In the genomic region with DNA sequence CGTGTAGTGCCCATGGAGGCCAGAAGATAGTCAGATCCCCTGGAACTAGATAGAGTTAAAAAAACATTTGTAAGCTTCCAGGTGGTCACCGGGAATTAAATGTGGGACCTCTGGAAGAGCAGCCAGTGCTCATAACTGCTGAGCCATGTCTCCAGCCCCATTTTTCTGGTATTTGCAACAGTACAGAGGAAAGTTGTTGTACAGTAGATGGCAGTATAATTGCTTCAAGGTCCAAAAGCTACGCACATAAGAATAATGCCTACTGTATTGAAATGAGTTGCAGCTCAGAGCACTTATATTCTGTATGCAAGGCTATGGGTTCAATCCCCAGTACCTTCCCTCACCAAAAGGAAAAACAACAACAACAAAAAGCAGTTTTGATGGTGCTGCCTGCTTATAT, we compare ENCODE assay signal across 9 mouse cellular contexts. TPM values are rescaled to one million over a fixed set of nuclear protein-coding genes. Genes with fewer than 3 reads are reported as not detected.
DNase-seq lines count a peak whose midpoint lies in the region; ATAC-seq and TF ChIP-seq lines count a peak whose summit lies in the region.
"Had no signal": no experiment of that assay in that cellular context is flagged by ENCODE, and none has a peak within 500 bp of the region (broad histone marks: within the 10 kb centered on the region; RNA-seq: fewer than 3 reads in every experiment).

No protein-coding gene starts in this region.

- no peak for TF ChIP-seq POLR2A in ES-Bruce4 (IDR thresholded peaks at IDR 0.05; ENCODE audit: insufficient read depth, low read length)

- H3K4me2 ChIP-seq in forebrain, embryonic 16.5 days (ENCODE audit: low read length) = peak overlapping the region; percentile 73

- peak overlapping the region; percentile 82 for H3K4me3 ChIP-seq in heart, embryonic 10.5 days
- H3K4me3 ChIP-seq in ES-Bruce4 (ENCODE audit: low read depth, low read length) = no peak overlapping the region
- no peak overlapping the region for H3K4me3 ChIP-seq in forebrain, embryonic 16.5 days (replicated peaks; ENCODE audit: low read length)
- peak overlapping the region; percentile 71 for H3K4me3 ChIP-seq in macrophage (ENCODE audit: inconsistent target)

- no peaks in the 10 kb centered on the region for H3K27me3 ChIP-seq in heart, embryonic 10.5 days (ENCODE audit: insufficient read depth, poor library complexity, severe bottlenecking)
- no peaks in the 10 kb centered on the region for H3K27me3 ChIP-seq in ES-Bruce4 (ENCODE audit: control insufficient read depth, insufficient read depth, low read length, poor library complexity, severe bottlenecking)
- no peaks in the 10 kb centered on the region for H3K27me3 ChIP-seq in forebrain, embryonic 16.5 days (replicated peaks; ENCODE audit: control insufficient read depth, insufficient read depth, low read length)

- H3K79me2 ChIP-seq in macrophage (ENCODE audit: inconsistent target) = peaks cover 71% of the 10 kb centered on the region

- ATAC-seq in forebrain, embryonic 16.5 days = no peak
- no peak for ATAC-seq in inflammation-experienced regulatory T-cells, adult 6 months

- peaks cover 16% of the 10 kb centered on the region; the same call in 1 of the 2 replicates for H3K4me1 ChIP-seq in heart, embryonic 10.5 days
- H3K4me1 ChIP-seq in ES-Bruce4 (ENCODE audit: control insufficient read depth, insufficient read depth, low read length) = no peaks in the 10 kb centered on the region
- peaks cover 22% of the 10 kb centered on the region for H3K4me1 ChIP-seq in forebrain, embryonic 16.5 days (replicated peaks; ENCODE audit: control insufficient read depth, insufficient read depth, low read length)

- TF ChIP-seq CTCF in ES-Bruce4 (IDR thresholded peaks at IDR 0.05; ENCODE audit: low read depth, low read length) = no peak

- H3K9me3 ChIP-seq in heart, embryonic 10.5 days = no peaks in the 10 kb centered on the region
- H3K9me3 ChIP-seq in ES-Bruce4 (replicated peaks; ENCODE audit: control insufficient read depth, insufficient read depth, low read length, poor library complexity, severe bottlenecking) = no peaks in the 10 kb centered on the region
- H3K9me3 ChIP-seq in forebrain, embryonic 16.5 days (ENCODE audit: control insufficient read depth, low read length) = no peaks in the 10 kb centered on the region

- H3K36me3 ChIP-seq in heart, embryonic 10.5 days = peaks cover 32% of the 10 kb centered on the region
- H3K36me3 ChIP-seq in ES-Bruce4 (ENCODE audit: control insufficient read depth, insufficient read depth, low read length, poor library complexity, severe bottlenecking) = peaks cover 8% of the 10 kb centered on the region
- peaks cover 6% of the 10 kb centered on the region; the same call in 1 of the 2 replicates for H3K36me3 ChIP-seq in forebrain, embryonic 16.5 days (ENCODE audit: control insufficient read depth, insufficient read depth)
- H3K36me3 ChIP-seq in macrophage (ENCODE audit: inconsistent target) = peaks cover 16% of the 10 kb centered on the region

- no peak overlapping the region for H3K27ac ChIP-seq in heart, embryonic 10.5 days
- H3K27ac ChIP-seq in ES-Bruce4 (ENCODE audit: insufficient read depth, low read length) = no peak overlapping the region
- no peak overlapping the region for H3K27ac ChIP-seq in forebrain, embryonic 16.5 days (ENCODE audit: low read length)
- H3K27ac ChIP-seq in macrophage = no peak overlapping the region

- H3K9ac ChIP-seq in ES-Bruce4 (ENCODE audit: low read depth, poor library complexity, severe bottlenecking) = peak overlapping the region; percentile 61; the same call in 1 of the 2 replicates
- no peak overlapping the region for H3K9ac ChIP-seq in forebrain, embryonic 16.5 days (replicated peaks; ENCODE audit: low read depth, low read length)

- TF ChIP-seq EP300 in ES-Bruce4 (IDR thresholded peaks at IDR 0.05; ENCODE audit: insufficient read depth, low read depth, low read length) = no peak

- 77% methylated on average over 3 of the region's 3 CpGs for WGBS in heart, embryonic 10.5 days
- 62% methylated on average over 3 of the region's 3 CpGs for WGBS in forebrain, embryonic 16.5 days
- 56% methylated on average over 3 of the region's 3 CpGs for WGBS in macrophage (ENCODE audit: missing documents)

- DNase-seq in heart, embryonic 10.5 days (ENCODE audit: low spot score) = no peak
- no peak for DNase-seq in heart, adult 11 months
- DNase-seq in testis, postnatal 10 days (ENCODE audit: low spot score) = no peak
- no peak for DNase-seq in yolk sac, embryonic 10.5 days (ENCODE audit: low spot score)

RNA-seq across cellular contexts. Expression of gene Mrpl30, which starts 1.1 kb away (rescaled TPM):
- 245 and 262 TPM in 2 replicates for polyA plus RNA-seq in heart, embryonic 10.5 days (2016; fragmentation: Nextera tagmentation; extraction: Ambion mirVana)
- polyA plus RNA-seq in ES-Bruce4 (2011; ENCODE audit: insufficient read depth, insufficient read length, low read depth, missing spikeins) (142 and 162 TPM in 2 replicates), macrophage (2018) (82.8 to 118 TPM (median 86.4 TPM) in 3 replicates)
- 251 and 262 TPM in 2 replicates for polyA plus RNA-seq in forebrain, embryonic 16.5 days (2015; fragmentation: Nextera tagmentation; extraction: Ambion mirVana)
- 10 to 100 TPM in 23 of 26 experiments, 1 to 10 TPM in 3; 4.6 to 69.5 (median 34.4) TPM for total RNA-seq in macrophage (2018; cell fraction: chromatin; rRNA removed)
- total RNA-seq in macrophage (2018; cell fraction: cytosol; rRNA removed) = 100 to 1,000 TPM in 15 of 26 experiments, 10 to 100 TPM in 11; 66.9 to 147 (median 104) TPM
- 10 to 100 TPM in 23 of 26 experiments, 1 to 10 TPM in 3; 9.0 to 69.5 (median 32.5) TPM for total RNA-seq in macrophage (2018; cell fraction: nucleus; rRNA removed)
- polyA plus RNA-seq in inflammation-experienced regulatory T-cells, adult 6 months (2017; shearing (Covaris generic)) = 100 to 1,000 TPM; 191 to 281 (median 223) TPM

RNA-seq across cellular contexts. Expression of gene Mitd1, which starts 1.2 kb away (rescaled TPM):
- polyA plus RNA-seq in heart, embryonic 10.5 days (2016; fragmentation: Nextera tagmentation; extraction: Ambion mirVana) = 11.8 and 19.7 TPM in 2 replicates
- 37.4 and 38.7 TPM in 2 replicates for polyA plus RNA-seq in ES-Bruce4 (2011; ENCODE audit: insufficient read depth, insufficient read length, low read depth, missing spikeins)
- polyA plus RNA-seq in forebrain, embryonic 16.5 days (2015; fragmentation: Nextera tagmentation; extraction: Ambion mirVana) = 18.5 and 19.0 TPM in 2 replicates
- 100 to 1,000 TPM in 1 of 26 experiments, 10 to 100 TPM in 22, 1 to 10 TPM in 3; 3.9 to 128 (median 44.4) TPM for total RNA-seq in macrophage (2018; cell fraction: chromatin; rRNA removed)
- total RNA-seq in macrophage (2018; cell fraction: cytosol; rRNA removed) = 10 to 100 TPM in 24 of 26 experiments, 1 to 10 TPM in 2; 8.5 to 51.8 (median 30.5) TPM
- total RNA-seq in macrophage (2018; cell fraction: nucleus; rRNA removed) = 10 to 100 TPM in 25 of 26 experiments, 1 to 10 TPM in 1; 8.8 to 87.7 (median 47.8) TPM
- 22.2 to 25.5 TPM (median 23.0 TPM) in 3 replicates for polyA plus RNA-seq in macrophage (2018)
- polyA plus RNA-seq in inflammation-experienced regulatory T-cells, adult 6 months (2017; shearing (Covaris generic)) = 100 to 1,000 TPM in 2 of 3 experiments, 10 to 100 TPM in 1; 95.5 to 109 (median 105) TPM

RNA-seq across cellular contexts. Expression of gene Lipt1, which starts 19.9 kb away (rescaled TPM):
- 8.2 and 8.7 TPM in 2 replicates for polyA plus RNA-seq in heart, embryonic 10.5 days (2016; fragmentation: Nextera tagmentation; extraction: Ambion mirVana)
- polyA plus RNA-seq in ES-Bruce4 (2011; ENCODE audit: insufficient read depth, insufficient read length, low read depth, missing spikeins) (9.2 and 9.4 TPM in 2 replicates), macrophage (2018) (1.7 to 2.5 TPM (median 2.4 TPM) in 3 replicates)
- 9.2 and 9.5 TPM in 2 replicates for polyA plus RNA-seq in forebrain, embryonic 16.5 days (2015; fragmentation: Nextera tagmentation; extraction: Ambion mirVana)
- 1 to 10 TPM in 7 of 26 experiments, under 1 TPM in 2, not detected in 17; 0.71 to 2.4 (median 1.1) TPM for total RNA-seq in macrophage (2018; cell fraction: chromatin; rRNA removed)
- 1 to 10 TPM in 17 of 26 experiments, under 1 TPM in 9; 0.28 to 2.3 (median 1.1) TPM for total RNA-seq in macrophage (2018; cell fraction: cytosol; rRNA removed)
- total RNA-seq in macrophage (2018; cell fraction: nucleus; rRNA removed) = 1 to 10 TPM in 8 of 26 experiments, under 1 TPM in 9, not detected in 9; 0.32 to 2.5 (median 0.92) TPM
- 1 to 10 TPM; 3.7 to 7.4 (median 7.2) TPM for polyA plus RNA-seq in inflammation-experienced regulatory T-cells, adult 6 months (2017; shearing (Covaris generic))

RNA-seq across cellular contexts. Expression of gene Lyg2, which starts 24.9 kb away (rescaled TPM):
- not detected in 2 replicates for polyA plus RNA-seq in heart, embryonic 10.5 days (2016; fragmentation: Nextera tagmentation; extraction: Ambion mirVana)
- polyA plus RNA-seq in ES-Bruce4 (2011; ENCODE audit: insufficient read depth, insufficient read length, low read depth, missing spikeins) (not detected in 2 replicates), macrophage (2018) (not detected in 3 replicates)
- not detected in 2 replicates for polyA plus RNA-seq in forebrain, embryonic 16.5 days (2015; fragmentation: Nextera tagmentation; extraction: Ambion mirVana)
- not detected for total RNA-seq in macrophage (2018; cell fraction: chromatin; rRNA removed)
- total RNA-seq in macrophage (2018; cell fraction: cytosol; rRNA removed) = not detected
- not detected for total RNA-seq in macrophage (2018; cell fraction: nucleus; rRNA removed)
- polyA plus RNA-seq in inflammation-experienced regulatory T-cells, adult 6 months (2017; shearing (Covaris generic)) = not detected
- total RNA-seq: heart, postnatal 10 days had no signal

RNA-seq across cellular contexts. Expression of gene Tsga10, which starts 25.2 kb away (rescaled TPM):
- polyA plus RNA-seq in heart, embryonic 10.5 days (2016; fragmentation: Nextera tagmentation; extraction: Ambion mirVana) = 4.1 and 4.6 TPM in 2 replicates
- polyA plus RNA-seq in ES-Bruce4 (2011; ENCODE audit: insufficient read depth, insufficient read length, low read depth, missing spikeins) = 5.5 and 6.3 TPM in 2 replicates
- polyA plus RNA-seq in forebrain, embryonic 16.5 days (2015; fragmentation: Nextera tagmentation; extraction: Ambion mirVana) = 24.9 and 26.0 TPM in 2 replicates
- total RNA-seq in macrophage (2018; cell fraction: chromatin; rRNA removed) = 10 to 100 TPM in 25 of 26 experiments, 1 to 10 TPM in 1; 9.4 to 64.1 (median 43.8) TPM
- 10 to 100 TPM in 13 of 26 experiments, 1 to 10 TPM in 13; 6.4 to 12.9 (median 10.1) TPM for total RNA-seq in macrophage (2018; cell fraction: cytosol; rRNA removed)
- 10 to 100 TPM in 25 of 26 experiments, 1 to 10 TPM in 1; 9.6 to 47.1 (median 27.3) TPM for total RNA-seq in macrophage (2018; cell fraction: nucleus; rRNA removed)
- polyA plus RNA-seq in macrophage (2018) = 7.0 to 7.7 TPM (median 7.0 TPM) in 3 replicates
- polyA plus RNA-seq in inflammation-experienced regulatory T-cells, adult 6 months (2017; shearing (Covaris generic)) = 1 to 10 TPM; 1.2 to 1.9 (median 1.8) TPM

Comparison
In these comparisons a context has a peak if more than half of its experiments do, and no peak if none do; other contexts are left out.
1. H3K4me3 ChIP-seq: peak in heart, embryonic 10.5 days (single experiment) and macrophage (single experiment); none in ES-Bruce4 (single experiment) and forebrain, embryonic 16.5 days (single experiment).